Mouse (Mus musculus): ENCODE results near the gene D630023F18Rik. TPM values are rescaled to one million over a fixed set of nuclear protein-coding genes. Genes with fewer than 3 reads are reported as not detected.

The D630023F18Rik gene
- total RNA-seq, 2 experiments from 2014 or later, result not detected

DNA sequence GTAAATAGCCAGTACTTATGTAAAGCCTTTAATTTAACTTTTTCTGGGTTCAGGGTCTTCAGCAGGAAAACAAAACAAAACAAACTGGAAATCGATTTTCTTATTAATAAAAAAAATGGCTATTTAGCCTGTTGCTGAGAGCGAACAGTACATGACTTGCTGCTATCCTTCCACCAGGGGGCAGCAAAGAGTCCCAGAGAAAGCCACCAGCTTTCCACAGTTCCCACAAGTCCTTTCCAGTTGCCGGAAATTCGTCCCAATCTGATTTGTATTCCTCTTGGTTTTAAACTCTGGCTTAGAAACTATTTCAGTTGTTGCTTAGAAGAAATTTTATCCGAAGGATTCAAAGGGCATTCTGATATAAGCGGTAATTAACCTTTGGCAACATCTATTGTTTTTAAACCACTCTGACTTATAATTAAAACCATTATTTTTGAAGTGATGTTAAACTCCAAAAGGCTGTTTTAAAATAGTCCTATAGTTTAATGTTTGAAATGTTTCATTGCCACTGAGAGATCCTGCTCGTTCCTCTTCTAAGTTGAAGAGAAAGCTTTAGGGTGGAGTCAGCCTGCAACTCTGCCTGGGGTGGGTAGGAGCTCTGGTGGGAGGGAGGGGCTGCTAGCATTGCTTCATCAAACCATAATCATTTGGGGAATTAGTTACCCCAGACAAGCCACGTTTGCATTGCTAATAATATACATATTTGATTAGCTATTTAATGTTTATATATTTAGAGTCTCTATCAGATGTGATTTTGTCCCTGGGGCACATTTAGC, 10.8 kb downstream of the D630023F18Rik start:
- DNase-seq, result peak; percentile 75 to 88

GRCm38 (mm10) chr1:65109756-65110435, 13.1 kb downstream of the D630023F18Rik start:
- no peak for DNase-seq

GRCm38 (mm10) chr1:65109196-65109595, 13.8 kb downstream of the D630023F18Rik start:
- no peak for DNase-seq

DNA sequence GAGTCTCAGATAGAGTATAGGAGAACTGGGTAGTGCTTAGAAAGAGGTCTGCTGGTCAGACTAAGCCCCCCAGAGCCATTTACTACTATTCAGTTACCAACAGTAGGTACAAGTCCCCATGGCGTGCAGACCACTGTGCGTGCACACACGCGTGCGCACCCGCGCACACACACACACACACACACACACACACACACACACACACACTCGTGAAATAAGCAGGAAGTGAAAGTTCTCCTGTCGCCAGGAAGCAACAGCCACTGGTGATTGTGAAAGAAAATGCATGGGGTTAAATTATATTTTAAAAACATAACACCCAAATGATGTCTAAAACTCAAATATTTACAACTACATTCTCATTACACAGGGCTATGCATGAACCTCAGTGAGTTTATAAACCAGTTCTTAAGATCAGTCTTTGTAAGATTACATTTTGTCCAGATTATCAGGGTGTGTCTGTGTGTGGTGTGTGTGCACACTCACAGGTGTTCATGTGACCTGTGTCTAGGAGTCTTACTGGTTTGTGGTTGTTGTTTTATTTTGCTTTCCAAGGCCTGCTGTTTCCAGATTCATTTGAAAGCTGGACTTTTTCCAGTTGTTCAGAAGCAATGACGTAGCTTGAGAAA, 15.2 kb downstream of the D630023F18Rik start:
- no peak for DNase-seq

DNA sequence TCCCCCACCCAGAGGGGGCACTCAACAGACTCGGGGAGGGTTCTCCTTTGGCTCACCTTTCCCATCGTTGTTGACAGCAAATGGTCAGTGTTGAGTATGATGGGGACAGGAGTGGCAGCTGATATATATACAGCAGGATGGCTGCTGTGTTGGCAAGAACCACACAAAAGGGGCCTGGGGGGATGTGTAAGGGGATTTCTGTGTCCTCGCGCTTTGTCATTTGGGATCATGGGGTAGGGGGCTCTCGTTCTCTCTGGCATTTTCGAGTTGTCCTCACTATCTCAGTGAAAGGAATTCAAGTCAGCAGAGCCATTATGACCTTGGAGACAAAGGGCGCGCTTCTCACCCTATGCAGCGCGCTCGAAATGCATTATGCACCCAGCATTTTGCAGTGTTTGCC, 19.7 kb downstream of the D630023F18Rik start, which contains the start of gene Cryga:
Gene Cryga (minus strand): TSS at position 101 of the 400 bp plus-strand sequence.
- DNase-seq, result no peak

DNA sequence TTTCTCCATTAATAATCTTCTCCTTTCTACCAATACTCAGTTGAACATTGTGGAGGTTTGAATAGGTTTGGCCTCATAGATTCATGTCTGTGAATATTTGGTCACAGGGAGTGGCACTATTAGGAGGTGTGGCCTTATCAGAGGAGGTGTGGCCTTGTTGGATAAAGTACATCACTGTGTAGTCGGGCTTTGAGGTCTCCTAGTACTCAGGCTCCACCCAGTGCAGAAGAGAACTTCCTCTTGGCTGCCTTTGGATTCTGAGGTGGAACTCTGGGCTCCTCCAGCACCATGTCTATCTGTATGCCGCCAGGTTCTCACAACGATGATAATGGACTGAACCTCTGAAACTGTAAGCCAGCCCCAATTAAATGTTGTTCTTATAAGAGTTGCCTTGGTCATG, 26.1 kb downstream of the D630023F18Rik start:
- no peak for DNase-seq

GRCm38 (mm10) chr1:65091566-65091965, 31.4 kb downstream of the D630023F18Rik start:
- no peak for DNase-seq

GRCm38 (mm10) chr1:65090370-65090769, 32.6 kb downstream of the D630023F18Rik start:
- DNase-seq, result peak; percentile 47 to 54

- DNase-seq, result no peak
Measured at GRCm38 (mm10) chr1:65088567-65089356, 34.3 kb downstream of the D630023F18Rik start.

- no peak for DNase-seq
Measured at GRCm38 (mm10) chr1:65082188-65082587, 40.8 kb downstream of the D630023F18Rik start, which contains the start of gene Crygb. Crygb (minus strand) TSS chr1:65082288.

DNA sequence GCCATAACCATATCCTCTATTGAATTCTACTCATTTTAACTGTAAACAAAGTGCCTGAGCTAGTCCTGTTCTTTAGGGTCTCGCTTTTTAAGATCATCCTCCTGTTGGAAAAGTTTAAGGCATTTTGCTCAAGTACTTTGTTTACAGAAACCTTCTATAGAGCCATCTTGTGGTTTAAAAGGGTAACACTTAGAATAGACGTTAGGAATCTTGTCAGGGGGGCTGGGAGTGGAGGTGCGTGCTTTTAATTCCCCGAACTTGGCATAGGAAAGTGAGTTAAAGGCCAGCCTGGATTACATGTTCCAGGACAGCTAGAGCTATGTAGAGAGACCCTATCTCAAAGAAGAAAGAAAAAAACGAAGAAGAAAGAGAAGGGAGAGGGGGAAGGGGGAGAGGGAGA, 47.4 kb downstream of the D630023F18Rik start:
- DNase-seq, result peak in 1 of 2 experiments; percentile 12

GRCm38 (mm10) chr1:65073589-65073988, 49.4 kb downstream of the D630023F18Rik start, which contains the start of gene Crygc:
Crygc (minus strand) TSS chr1:65073689.
- DNase-seq, result no peak

- DNase-seq, result no peak
Measured at GRCm38 (mm10) chr1:65067842-65068241, 55.2 kb downstream of the D630023F18Rik start.

DNA sequence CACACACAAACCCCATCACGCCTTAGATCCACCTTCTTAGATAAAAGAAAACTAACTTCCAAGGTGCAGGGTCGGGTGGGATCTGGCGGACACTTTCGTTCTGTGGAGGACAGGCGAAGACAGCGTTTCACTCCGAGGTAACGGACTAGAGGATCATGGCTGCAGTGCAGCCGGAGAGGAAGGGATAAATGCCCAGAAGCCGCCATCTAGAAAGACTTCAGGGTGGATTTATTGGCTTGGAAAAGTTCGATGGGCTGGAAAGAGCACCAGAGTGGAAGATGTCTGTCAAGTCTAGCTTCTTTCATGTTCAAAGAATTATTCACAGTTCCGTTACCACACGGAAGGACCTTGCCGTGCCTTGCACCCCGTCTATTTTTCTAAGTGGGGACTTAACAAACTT, 58.8 kb downstream of the D630023F18Rik start:
- DNase-seq, result no peak

- DNase-seq, result no peak
Measured at GRCm38 (mm10) chr1:65063352-65063751, 59.7 kb downstream of the D630023F18Rik start, which contains the start of gene Crygd. Crygd (minus strand) TSS chr1:65063452.

Other genes starting within 250 kb of the D630023F18Rik start
- 1 to 10 TPM; 6.6 to 7.1 TPM for gene Plekhm3, start 166.4 kb downstream of the D630023F18Rik start, total RNA-seq (2021)
- under 1 TPM in 1 of 2 experiments, not detected in 1; 0.21 TPM for gene Akr1cl, start 90.5 kb downstream of the D630023F18Rik start, total RNA-seq (2021)
- not detected for gene Cryge, start 72.1 kb downstream of the D630023F18Rik start, total RNA-seq (2021)
- gene Crygd, start 59.8 kb downstream of the D630023F18Rik start, total RNA-seq (2021), result not detected
- gene Crygc, start 49.5 kb downstream of the D630023F18Rik start, total RNA-seq (2021), result not detected
- not detected for gene Crygb, start 40.9 kb downstream of the D630023F18Rik start, total RNA-seq (2021)
- not detected for gene Cryga, start 19.8 kb downstream of the D630023F18Rik start, total RNA-seq (2021)
- not detected for gene Gm28845, start 3.7 kb downstream of the D630023F18Rik start, total RNA-seq (2021)
- 10 to 100 TPM; 68.5 to 84.3 TPM for gene Idh1, start 63.3 kb upstream of the D630023F18Rik start, total RNA-seq (2021)
- gene Pikfyve, start 63.5 kb upstream of the D630023F18Rik start, total RNA-seq (2021), result 10 to 100 TPM in 1 of 2 experiments, 1 to 10 TPM in 1; 7.8 to 11.5 TPM
- not detected for gene Pth2r, start 158.8 kb upstream of the D630023F18Rik start, total RNA-seq (2021)

All from heart, adult 18-20 months (tissue).